Mouse (Mus musculus) liver, embryonic 12.5 days (tissue): ENCODE results near the gene Ctdspl2. TPM values are rescaled to one million over a fixed set of nuclear protein-coding genes. Genes with fewer than 3 reads are reported as not detected.
A peak's percentile ranks its signal among the peaks of the same experiment; 100 is the strongest.
"Not testable (repeated sequence)": the region's sequence is repeated elsewhere in the genome, so short reads cannot be mapped to it uniquely, and the experiment has no call there.

Experiments
- ATAC-seq: fragments of 200-750 bp; cut with Nextera tagmentation; 2 replicates; pipeline ENCODE4 v1.8.0; 2017; ENCODE audit warnings: moderate number of reproducible peaks, mild to moderate bottlenecking, moderate library complexity
- H3K27ac ChIP-seq: fragments of 300-500 bp; sonication (generic); 2 replicates; pipeline ENCODE4 v1.5.1; 2016; ENCODE audit warnings: mild to moderate bottlenecking
- H3K27me3 ChIP-seq: fragments of 300-500 bp; sonication (generic); replicated peaks from 2 replicates; pipeline ENCODE4 v1.6.1; 2016; ENCODE audit warnings: mild to moderate bottlenecking, moderate library complexity
- H3K36me3 ChIP-seq: fragments of 300-500 bp; sonication (generic); 2 replicates; pipeline ENCODE4 v1.6.1; 2016; ENCODE audit warnings: mild to moderate bottlenecking, moderate library complexity
- H3K4me1 ChIP-seq: fragments of 300-500 bp; sonication (generic); 2 replicates; pipeline ENCODE4 v1.6.1; 2016
- H3K4me2 ChIP-seq: fragments of 300-500 bp; sonication (generic); 2 replicates; pipeline ENCODE4 v1.6.1; 2016; ENCODE audit warnings: mild to moderate bottlenecking, moderate library complexity
- H3K4me3 ChIP-seq: fragments of 300-500 bp; sonication (generic); 2 replicates; pipeline ENCODE4 v1.5.1; 2016; ENCODE audit warnings: mild to moderate bottlenecking, moderate library complexity
- H3K9ac ChIP-seq: fragments of 300-500 bp; sonication (generic); 2 replicates; pipeline ENCODE4 v1.6.1; 2016; ENCODE audit warnings: mild to moderate bottlenecking, moderate library complexity
- H3K9me3 ChIP-seq: fragments of 300-500 bp; sonication (generic); replicated peaks from 2 replicates; pipeline ENCODE4 v1.6.1; 2016; ENCODE audit warnings: mild to moderate bottlenecking, moderate library complexity
- WGBS: fragments of 180-500 bp; shearing (Covaris S2); methylation state at CpG from one replicate; pipeline ENCODE4 v1.1.7; 2016; ENCODE audit not compliant: insufficient replicate concordance; 5-methylcytosine and 5-hydroxymethylcytosine counted together
- polyA plus RNA-seq: library from polyadenylated mRNA; unstranded; fragments of >200 nt; fragmentation: Nextera tagmentation; extraction: Ambion mirVana; gene quantifications from 2 replicates; pipeline ENCODE4 v1.2.1, GENCODE M21; 2016

The Ctdspl2 gene
- polyA plus RNA-seq, 1 experiment from 2014 or later = 26.7 TPM

DNA sequence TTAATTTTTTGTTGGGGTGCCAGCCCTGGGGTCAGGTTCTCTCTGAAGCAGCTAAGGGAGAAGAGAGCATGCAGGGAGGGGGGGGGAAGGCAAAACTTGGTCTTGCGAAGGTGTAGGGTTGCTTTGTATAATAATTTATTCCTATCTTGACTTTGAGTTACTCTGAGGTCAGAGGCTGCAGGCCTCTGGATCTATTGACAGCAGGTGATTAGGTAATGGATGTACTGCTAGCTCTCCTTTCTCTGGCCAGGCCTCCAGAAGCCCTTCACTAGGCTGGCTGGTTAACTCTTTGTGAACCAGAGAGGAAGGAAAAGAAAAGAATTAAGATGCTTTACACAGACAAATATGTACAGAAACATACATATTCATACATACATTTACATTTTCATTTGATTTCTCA is 62.9 kb downstream of the Ctdspl2 start:
- Histone ChIP-seq H3K27ac (no peak overlapping the region), H3K9ac (no peak overlapping the region), H3K27me3 (no peaks in the 10 kb centered on the region), H3K4me3 (no peak overlapping the region), H3K9me3 (no peaks in the 10 kb centered on the region), H3K4me1 (no peaks in the 10 kb centered on the region), H3K4me2 (no peak overlapping the region), H3K36me3 (peaks cover 14% of the 10 kb centered on the region)
- WGBS = 56% methylated on average over 1 of the region's 1 CpGs
- no peak for ATAC-seq

DNA sequence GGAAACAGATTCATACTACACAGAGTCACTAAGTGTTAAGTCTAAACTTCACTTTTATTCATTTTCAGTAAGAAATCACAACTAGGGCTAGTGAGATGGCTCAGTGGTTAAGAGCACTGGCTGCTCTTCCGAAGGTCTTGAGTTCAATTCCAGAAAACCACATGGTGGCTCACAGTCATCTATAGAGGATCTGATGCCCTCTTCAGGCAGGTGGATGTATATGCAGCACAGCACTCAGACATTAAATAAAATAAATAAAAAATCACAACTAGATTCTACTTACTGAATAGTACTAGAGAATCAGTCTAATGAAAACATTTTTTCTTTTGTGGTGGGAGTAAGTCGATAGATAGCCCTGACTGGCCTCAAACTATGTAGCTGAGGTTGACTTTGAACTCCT is 66.5 kb downstream of the Ctdspl2 start:
- H3K27me3 ChIP-seq = no peaks in the 10 kb centered on the region
- ATAC-seq = no peak
- H3K9me3 ChIP-seq = no peaks in the 10 kb centered on the region
- peaks cover 14% of the 10 kb centered on the region for H3K4me1 ChIP-seq
- no peak overlapping the region for H3K9ac ChIP-seq
- 50% methylated on average over 2 of the region's 2 CpGs for WGBS
- no peak overlapping the region for H3K4me2 ChIP-seq
- H3K4me3 ChIP-seq = no peak overlapping the region
- no peak overlapping the region for H3K27ac ChIP-seq
- no peaks in the 10 kb centered on the region for H3K36me3 ChIP-seq

DNA sequence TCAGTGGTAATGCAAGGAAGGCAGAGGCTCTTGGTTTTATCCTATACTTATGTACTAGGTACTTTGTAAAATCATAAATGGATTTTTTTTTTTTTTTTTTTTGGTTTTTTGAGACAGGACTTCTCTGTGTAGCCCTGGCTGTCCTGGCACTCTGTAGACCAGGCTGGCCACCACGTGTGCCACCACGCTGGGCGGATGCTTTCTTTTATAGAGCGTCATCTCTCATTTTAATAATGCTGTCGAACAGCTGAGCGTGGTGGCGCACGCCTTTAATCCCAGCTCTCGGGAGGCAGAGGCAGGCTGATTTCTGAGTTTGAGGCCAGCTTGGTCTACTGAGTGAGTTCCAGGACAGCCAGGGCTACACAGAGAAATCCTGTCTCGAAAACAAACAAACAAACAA is 71.3 kb downstream of the Ctdspl2 start:
- Histone ChIP-seq H3K4me3 (peak overlapping the region; percentile 88), H3K4me1 (peaks cover 35% of the 10 kb centered on the region), H3K36me3 (peaks cover 17% of the 10 kb centered on the region; the same call in 1 of the 2 replicates), H3K9ac (peak overlapping the region; percentile 97), H3K27ac (peak overlapping the region; percentile 98; the same call in 1 of the 2 replicates), H3K4me2 (peak overlapping the region; percentile 74)
- not testable (repeated sequence) for H3K27me3 ChIP-seq, ATAC-seq, H3K9me3 ChIP-seq
- WGBS = 85% methylated on average over 10 of the region's 10 CpGs

DNA sequence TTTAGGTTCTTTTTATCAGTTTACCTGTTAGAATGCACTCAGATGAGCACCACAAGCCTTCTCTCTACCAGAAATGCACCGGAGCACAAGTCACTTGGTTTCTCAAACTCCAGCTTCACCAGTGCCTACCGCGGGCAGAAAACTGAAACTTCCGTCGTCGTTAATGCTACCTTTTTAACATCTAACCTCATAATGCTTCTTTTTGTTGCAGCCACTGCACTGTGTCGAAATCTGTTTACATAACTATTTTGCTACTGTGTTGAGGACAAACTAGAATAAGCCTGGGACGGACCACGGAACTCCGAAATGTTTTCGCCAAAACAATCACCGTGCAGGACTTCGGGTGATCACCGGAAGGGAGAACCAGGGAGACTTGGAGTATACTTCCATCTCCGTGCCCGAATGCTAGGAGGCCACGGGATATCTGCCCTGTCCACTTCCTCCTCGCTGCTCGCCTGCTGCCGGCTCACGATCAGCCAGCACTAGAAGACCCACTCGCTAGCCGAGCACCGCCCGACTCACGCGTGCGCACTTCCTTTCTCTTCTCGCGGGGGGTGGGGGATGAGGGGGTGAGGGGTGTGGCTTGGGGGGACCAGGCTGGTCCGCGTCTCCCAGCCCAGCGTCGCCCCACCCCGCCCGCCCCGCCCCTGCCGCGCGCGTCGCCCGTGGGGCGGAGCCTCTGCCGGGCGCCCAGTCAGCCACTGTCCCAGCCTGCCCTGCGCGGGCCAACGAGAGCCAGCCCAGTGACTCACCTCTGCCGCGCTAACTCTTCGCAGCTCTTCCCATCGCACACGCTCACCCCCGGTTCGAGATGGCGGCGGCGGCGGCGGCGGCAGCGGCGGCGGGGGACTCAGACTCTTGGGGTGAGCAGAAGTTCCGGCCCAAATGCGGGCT is 72.3 kb downstream of the Ctdspl2 start, which contains the start of gene Eif3j1:
Gene Eif3j1, plus strand, starts transcription at position 685 of the 894 bp plus-strand sequence.
- Histone ChIP-seq H3K4me2 (peak within 1 kb of the TSS; percentile 74), H3K36me3 (peaks cover 26% of the 10 kb centered on the region), H3K4me3 (peak within 1 kb of the TSS; percentile 88), H3K27ac (peak within 1 kb of the TSS; percentile 98), H3K27me3 (no peaks in the 10 kb centered on the region), H3K9me3 (no peaks in the 10 kb centered on the region), H3K9ac (peak within 1 kb of the TSS; percentile 97), H3K4me1 (peaks cover 43% of the 10 kb centered on the region)
- WGBS = under 1% methylated on average over 51 of the region's 67 CpGs
- ATAC-seq = peak; percentile 98

DNA sequence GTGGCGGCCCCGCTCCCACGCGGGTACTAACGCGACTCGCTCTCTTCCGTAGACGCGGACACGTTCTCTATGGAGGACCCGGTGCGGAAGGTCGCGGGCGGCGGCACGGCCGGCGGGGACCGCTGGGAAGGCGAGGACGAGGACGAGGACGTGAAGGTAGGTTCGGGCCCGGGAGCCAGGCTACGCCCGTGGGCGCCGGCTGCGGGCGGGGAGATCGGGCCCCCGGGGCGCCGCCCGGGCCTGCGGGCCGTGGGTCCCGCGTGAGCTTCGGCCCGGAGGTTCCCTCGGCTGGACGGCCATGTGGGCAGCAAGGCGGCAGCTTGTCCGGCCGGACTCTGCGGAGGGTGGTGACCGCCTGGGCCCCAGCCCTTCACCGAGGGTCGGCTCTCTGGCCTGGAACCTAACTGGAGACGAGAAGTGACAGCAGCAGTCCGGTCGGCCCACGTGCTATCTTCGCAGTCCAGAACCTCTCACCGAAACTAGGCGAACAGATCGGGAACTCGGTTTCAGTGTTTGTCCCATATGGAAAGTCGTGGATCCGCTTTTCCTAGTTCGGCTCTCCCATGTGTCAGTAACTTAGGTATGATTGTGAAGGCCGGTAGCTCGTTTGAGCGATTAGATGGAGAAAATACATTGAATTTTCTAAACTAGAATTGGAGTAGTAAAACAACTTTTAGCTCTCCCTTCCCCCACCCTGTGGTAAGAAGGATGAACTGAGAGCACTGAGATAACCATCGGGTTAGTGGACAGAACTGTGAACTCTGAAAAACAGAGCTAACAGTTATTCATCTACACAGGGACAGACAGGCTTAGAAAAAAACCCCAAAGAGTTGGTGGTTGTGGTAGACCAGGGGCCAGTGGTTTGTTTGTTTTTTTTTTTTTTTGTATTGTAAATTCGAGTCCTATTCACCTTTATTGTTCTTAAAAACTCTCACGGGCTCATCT is 73.2 kb downstream of the Ctdspl2 start:
- peaks cover 53% of the 10 kb centered on the region for H3K4me1 ChIP-seq
- H3K27me3 ChIP-seq = no peaks in the 10 kb centered on the region
- peak; percentile 57 for ATAC-seq
- peak overlapping the region; percentile 97 for H3K9ac ChIP-seq
- peaks cover 34% of the 10 kb centered on the region for H3K36me3 ChIP-seq
- H3K9me3 ChIP-seq = no peaks in the 10 kb centered on the region
- H3K4me3 ChIP-seq = peak overlapping the region; percentile 88
- H3K4me2 ChIP-seq = peak overlapping the region; percentile 74
- peak overlapping the region; percentile 98 for H3K27ac ChIP-seq
- WGBS = under 1% methylated on average over 69 of the region's 71 CpGs

DNA sequence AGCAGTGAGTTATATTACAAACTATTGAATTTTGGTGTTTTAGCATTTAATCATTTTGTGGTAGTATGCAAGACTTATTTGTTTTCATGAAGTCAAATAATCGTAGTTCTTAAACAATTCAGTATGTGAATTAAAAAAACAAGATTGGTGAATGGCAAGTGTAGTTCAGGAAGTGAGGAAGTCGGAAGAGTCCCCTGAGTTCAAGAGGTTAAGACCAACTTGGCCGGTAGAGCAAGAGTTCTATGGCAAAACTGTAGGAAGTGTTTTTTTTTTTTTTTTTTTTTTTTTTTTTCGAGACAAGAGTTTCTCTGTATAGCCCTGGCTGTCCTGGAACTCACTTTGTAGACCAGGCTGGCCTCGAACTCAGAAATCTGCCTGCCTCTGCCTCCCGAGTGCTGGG is 76.2 kb downstream of the Ctdspl2 start:
- no peaks in the 10 kb centered on the region for H3K27me3 ChIP-seq
- ATAC-seq = no peak
- no peaks in the 10 kb centered on the region for H3K9me3 ChIP-seq
- H3K27ac ChIP-seq = no peak overlapping the region
- WGBS = 64% methylated on average over 6 of the region's 6 CpGs
- H3K9ac ChIP-seq = no peak overlapping the region
- H3K4me1 ChIP-seq = peaks cover 70% of the 10 kb centered on the region
- peaks cover 60% of the 10 kb centered on the region for H3K36me3 ChIP-seq
- no peak overlapping the region for H3K4me3 ChIP-seq
- no peak overlapping the region for H3K4me2 ChIP-seq

DNA sequence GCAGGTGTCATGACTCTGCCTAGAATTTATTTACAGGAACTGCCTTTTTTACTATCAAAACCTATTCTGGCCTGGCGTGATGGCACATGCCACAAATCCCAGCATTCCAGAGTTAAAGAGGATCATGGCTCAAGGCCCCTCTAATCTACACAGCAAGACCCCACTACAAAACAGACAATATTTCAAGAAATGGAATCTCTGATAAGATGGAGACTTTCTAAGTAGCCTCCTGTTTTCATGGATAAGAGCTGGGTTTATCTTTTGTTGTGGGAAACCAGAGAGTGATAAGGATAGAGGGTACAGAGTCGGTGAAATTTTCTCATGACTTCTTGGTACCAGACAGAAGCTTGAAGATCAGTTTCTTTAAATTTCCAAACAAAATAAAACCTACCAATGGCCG is 80.3 kb downstream of the Ctdspl2 start:
- ATAC-seq = peak; percentile 82
- Histone ChIP-seq H3K9ac (peak overlapping the region; percentile 17; the same call in 1 of the 2 replicates), H3K36me3 (peaks cover 86% of the 10 kb centered on the region), H3K27me3 (no peaks in the 10 kb centered on the region), H3K4me2 (peak overlapping the region; percentile 49), H3K27ac (peak overlapping the region; percentile 66), H3K4me1 (peaks cover 59% of the 10 kb centered on the region), H3K4me3 (peak overlapping the region; percentile 17; the same call in 1 of the 2 replicates), H3K9me3 (no peaks in the 10 kb centered on the region)
- WGBS = 29% methylated on average over 3 of the region's 3 CpGs

DNA sequence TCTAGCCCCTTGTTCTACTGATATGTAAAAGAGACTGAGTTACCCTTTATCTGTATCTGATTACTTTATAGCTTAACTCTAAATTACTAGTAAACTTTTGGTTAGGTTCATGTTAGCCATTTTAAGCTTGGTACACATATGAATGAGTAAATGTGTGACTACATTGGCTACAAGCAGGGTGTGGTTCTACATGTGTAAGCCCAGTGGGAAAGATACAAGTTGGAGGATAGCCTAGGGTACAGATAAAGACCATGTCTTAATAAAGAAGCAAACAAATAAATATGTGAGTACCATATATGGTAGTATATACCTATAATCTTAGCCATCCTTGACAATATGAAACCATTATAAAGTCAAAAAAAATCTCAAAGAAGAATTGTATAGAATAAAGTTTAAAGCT is 88.1 kb downstream of the Ctdspl2 start:
- no peaks in the 10 kb centered on the region for H3K27me3 ChIP-seq
- H3K4me1 ChIP-seq = peaks cover 4% of the 10 kb centered on the region
- H3K4me3 ChIP-seq = no peak overlapping the region
- peak; percentile 65 for ATAC-seq
- H3K9me3 ChIP-seq = no peaks in the 10 kb centered on the region
- H3K9ac ChIP-seq = no peak overlapping the region
- H3K27ac ChIP-seq = no peak overlapping the region
- no peak overlapping the region for H3K4me2 ChIP-seq
- peaks cover 88% of the 10 kb centered on the region for H3K36me3 ChIP-seq

DNA sequence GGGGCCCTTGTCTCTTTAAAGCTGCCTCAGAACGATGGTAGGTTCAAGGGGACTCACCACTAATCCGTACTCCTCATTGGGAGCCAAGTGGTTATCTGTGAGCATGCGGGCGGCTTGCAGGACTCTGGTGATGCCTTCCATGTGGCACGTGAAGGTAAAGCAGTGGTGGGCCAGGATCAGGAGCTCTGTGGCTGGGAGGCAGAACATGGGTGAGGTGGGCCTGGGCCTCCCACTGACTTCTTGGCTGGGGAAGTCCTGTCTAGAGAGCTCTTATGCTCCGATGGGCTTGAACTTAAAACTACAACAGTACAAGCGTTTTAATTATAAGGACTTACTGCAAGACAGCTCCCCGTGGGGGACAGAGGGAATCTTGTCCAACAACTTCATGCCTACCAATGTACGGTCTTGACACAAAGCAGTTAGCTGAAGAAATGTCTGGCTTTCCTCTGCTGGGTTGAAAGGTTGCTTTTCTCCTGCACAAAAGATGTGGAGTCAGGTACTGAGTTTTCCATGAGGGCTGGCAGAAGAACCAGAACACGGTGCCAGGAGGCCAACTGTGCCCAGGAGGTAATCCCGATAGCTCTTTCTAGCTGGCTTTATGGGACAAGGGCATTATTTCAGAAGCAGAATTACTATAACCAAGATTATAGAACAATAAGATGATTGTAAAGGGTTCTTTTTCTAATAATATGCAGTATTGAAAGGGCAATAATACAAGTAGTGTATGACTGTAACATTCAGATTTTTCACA is 103.7 kb downstream of the Ctdspl2 start:
- no peak overlapping the region for H3K9ac ChIP-seq
- no peak overlapping the region for H3K4me3 ChIP-seq
- no peak overlapping the region for H3K4me2 ChIP-seq
- 0 out of 2 replicates have a peak, but pooled peaks have one; percentile 21 for ATAC-seq
- no peaks in the 10 kb centered on the region for H3K4me1 ChIP-seq
- H3K27me3 ChIP-seq = no peaks in the 10 kb centered on the region
- no peaks in the 10 kb centered on the region for H3K9me3 ChIP-seq
- H3K36me3 ChIP-seq = peaks cover 73% of the 10 kb centered on the region
- H3K27ac ChIP-seq = no peak overlapping the region
- WGBS = 77% methylated on average over 11 of the region's 11 CpGs
